Mouse (Mus musculus) liver, adult 2 months (tissue): ENCODE results near the gene Jmjd6.

Experiments
- CTCF ChIP-seq: fragments of 200-500 bp; IDR thresholded peaks from 2 replicates; pipeline ENCODE4 v1.5.1; 2011; ENCODE audit warnings: low read depth, low read length, control low read depth
- POLR2A ChIP-seq: fragments of 200-500 bp; IDR thresholded peaks from 2 replicates; pipeline ENCODE4 v1.6.1; 2011; ENCODE audit warnings: low read length, control low read depth; ENCODE audit not compliant: insufficient read depth; ENCODE audit errors: extremely low read depth

DNA sequence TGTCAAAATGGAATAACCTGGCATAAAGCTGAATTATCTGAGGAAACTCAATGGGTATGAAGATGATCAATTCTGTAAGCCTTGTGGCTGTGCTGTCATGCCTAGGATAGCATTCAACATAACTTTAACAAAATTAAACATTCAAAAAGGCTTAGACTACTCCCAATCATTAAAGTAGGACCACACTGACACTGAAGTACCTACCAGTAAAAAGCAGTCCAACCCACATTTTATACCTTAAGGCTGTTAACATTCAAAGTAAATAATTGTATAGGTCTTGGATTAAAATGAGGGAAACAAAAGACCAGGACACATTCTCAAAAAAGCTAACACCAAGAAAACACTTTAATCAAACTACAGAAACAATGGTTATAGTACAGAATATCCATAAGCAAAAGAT, 6.3 kb upstream of the Jmjd6 start:
- TF ChIP-seq POLR2A: no peak
- no peak for TF ChIP-seq CTCF
